Mouse (Mus musculus): ENCODE measurements at regions not wholly inside any gene's neighbourhood (a gene's known extent, or its start where the extent isn't known, plus 50 kb on each side); places are given as distances from the start of the nearest gene placed in this dataset.

- ATAC-seq (ENCODE audit: low FRiP score, low read depth) = no peak
- WGBS = 83% methylated on average over 5 of the region's 5 CpGs
- Histone ChIP-seq H3K27me3 (no peaks in the 10 kb centered on the region), H3K36me3 (no peaks in the 10 kb centered on the region), H3K4me3 (no peak overlapping the region), H3K27ac (replicated peaks) (no peak overlapping the region), H3K9ac (replicated peaks) (no peak overlapping the region), H3K4me2 (replicated peaks) (no peak overlapping the region), H3K9me3 (peaks cover 8% of the 10 kb centered on the region; the same call in 1 of the 2 replicates), H3K4me1 (0 out of 2 replicates have a peak, but pooled peaks cover 3% of the 10 kb centered on the region)
Measured at GRCm38 (mm10) chr6:122394160-122394559, 53.8 kb upstream of the Phc1 start.

- 83% methylated on average over 19 of the region's 19 CpGs for WGBS
- no peak overlapping the region for H3K9ac ChIP-seq (replicated peaks)
- no peak overlapping the region for H3K4me2 ChIP-seq (replicated peaks)
- no peak overlapping the region for H3K27ac ChIP-seq (replicated peaks)
- H3K4me1 ChIP-seq = 0 out of 2 replicates have a peak, but pooled peaks cover 3% of the 10 kb centered on the region
- no peaks in the 10 kb centered on the region for H3K27me3 ChIP-seq
- peaks cover 8% of the 10 kb centered on the region; the same call in 1 of the 2 replicates for H3K9me3 ChIP-seq
- ATAC-seq (ENCODE audit: low FRiP score, low read depth) = no peak
- H3K4me3 ChIP-seq = no peak overlapping the region
- H3K36me3 ChIP-seq = no peaks in the 10 kb centered on the region
Measured at GRCm38 (mm10) chr6:122393231-122393881, 53.0 kb upstream of the Phc1 start.

- H3K27ac ChIP-seq (replicated peaks) = no peak overlapping the region
- no peaks in the 10 kb centered on the region for H3K36me3 ChIP-seq
- peaks cover 8% of the 10 kb centered on the region; the same call in 1 of the 2 replicates for H3K9me3 ChIP-seq
- peak overlapping the region; percentile 37; the same call in 1 of the 2 replicates for H3K4me2 ChIP-seq (replicated peaks)
- no peak overlapping the region for H3K9ac ChIP-seq (replicated peaks)
- WGBS = 38% methylated on average over 29 of the region's 29 CpGs
- ATAC-seq (ENCODE audit: low FRiP score, low read depth) = peak; percentile 76
- 0 out of 2 replicates have a peak overlapping the region, but pooled peaks have one; percentile 5 for H3K4me3 ChIP-seq
- 0 out of 2 replicates have a peak, but pooled peaks cover 3% of the 10 kb centered on the region for H3K4me1 ChIP-seq
- no peaks in the 10 kb centered on the region for H3K27me3 ChIP-seq
Measured at GRCm38 (mm10) chr6:122391725-122392667, 51.6 kb upstream of the Phc1 start.

- Histone ChIP-seq H3K4me3 (no peak overlapping the region), H3K9ac (replicated peaks) (no peak overlapping the region), H3K4me2 (replicated peaks) (no peak overlapping the region), H3K9me3 (peaks cover 8% of the 10 kb centered on the region; the same call in 1 of the 2 replicates), H3K4me1 (0 out of 2 replicates have a peak, but pooled peaks cover 3% of the 10 kb centered on the region), H3K27ac (replicated peaks) (no peak overlapping the region), H3K36me3 (no peaks in the 10 kb centered on the region), H3K27me3 (no peaks in the 10 kb centered on the region)
- WGBS = 91% methylated on average over 10 of the region's 10 CpGs
- ATAC-seq (ENCODE audit: low FRiP score, low read depth) = no peak
Measured at GRCm38 (mm10) chr6:122391126-122391525, 50.8 kb upstream of the Phc1 start.

GRCm38 (mm10) chr6:122390720-122391119, 50.4 kb upstream of the Phc1 start:
- ATAC-seq (ENCODE audit: low FRiP score, low read depth) = no peak
- no peak overlapping the region for H3K4me3 ChIP-seq
- H3K36me3 ChIP-seq = no peaks in the 10 kb centered on the region
- H3K27ac ChIP-seq (replicated peaks) = no peak overlapping the region
- H3K4me2 ChIP-seq (replicated peaks) = no peak overlapping the region
- H3K9ac ChIP-seq (replicated peaks) = no peak overlapping the region
- H3K4me1 ChIP-seq = 0 out of 2 replicates have a peak, but pooled peaks cover 3% of the 10 kb centered on the region
- WGBS = 87% methylated on average over 13 of the region's 13 CpGs
- peaks cover 5% of the 10 kb centered on the region; the same call in 1 of the 2 replicates for H3K9me3 ChIP-seq
- H3K27me3 ChIP-seq = no peaks in the 10 kb centered on the region

Data from midbrain, embryonic 12.5 days (tissue).